Mouse (Mus musculus) left cerebral cortex, adult 18-20 months (tissue): ENCODE measurements around the gene Acad12. TPM values are rescaled to one million over a fixed set of nuclear protein-coding genes. Genes with fewer than 3 reads are reported as not detected.
"Not testable (repeated sequence)": the region's sequence is repeated elsewhere in the genome, so short reads cannot be mapped to it uniquely, and the experiment has no call there.

Source experiments
- DNase-seq, 2 experiments: peaks; one replicate each; pipeline ENCODE4 v3.0.0; 2021 to 2022; ENCODE audit warnings: low spot score in 2 of 2, mixed read lengths in 1 of 2
- long read RNA-seq, 2 experiments: library from polyadenylated mRNA; stranded (forward); transcript quantifications; one replicate each; pipeline ENCODE4 v2.0.0; 2021
- total RNA-seq, 2 experiments: library from RNA; stranded (reverse); gene quantifications; 2 replicates each; pipeline ENCODE4 v1.2.3; 2021

Gene Acad12
- total RNA-seq, result 1 to 10 TPM; 6.0 to 6.2 TPM
- long read RNA-seq, experiment 1, partial matches to known transcripts, result 2 of 15 reads
- long read RNA-seq, experiment 1, other reads (novel, unspliced or antisense), result 12 of 15 reads
- long read RNA-seq, experiment 2, partial matches to known transcripts, result 0 of 4 reads
- long read RNA-seq, experiment 2, other reads (novel, unspliced or antisense), result 4 of 4 reads

DNA sequence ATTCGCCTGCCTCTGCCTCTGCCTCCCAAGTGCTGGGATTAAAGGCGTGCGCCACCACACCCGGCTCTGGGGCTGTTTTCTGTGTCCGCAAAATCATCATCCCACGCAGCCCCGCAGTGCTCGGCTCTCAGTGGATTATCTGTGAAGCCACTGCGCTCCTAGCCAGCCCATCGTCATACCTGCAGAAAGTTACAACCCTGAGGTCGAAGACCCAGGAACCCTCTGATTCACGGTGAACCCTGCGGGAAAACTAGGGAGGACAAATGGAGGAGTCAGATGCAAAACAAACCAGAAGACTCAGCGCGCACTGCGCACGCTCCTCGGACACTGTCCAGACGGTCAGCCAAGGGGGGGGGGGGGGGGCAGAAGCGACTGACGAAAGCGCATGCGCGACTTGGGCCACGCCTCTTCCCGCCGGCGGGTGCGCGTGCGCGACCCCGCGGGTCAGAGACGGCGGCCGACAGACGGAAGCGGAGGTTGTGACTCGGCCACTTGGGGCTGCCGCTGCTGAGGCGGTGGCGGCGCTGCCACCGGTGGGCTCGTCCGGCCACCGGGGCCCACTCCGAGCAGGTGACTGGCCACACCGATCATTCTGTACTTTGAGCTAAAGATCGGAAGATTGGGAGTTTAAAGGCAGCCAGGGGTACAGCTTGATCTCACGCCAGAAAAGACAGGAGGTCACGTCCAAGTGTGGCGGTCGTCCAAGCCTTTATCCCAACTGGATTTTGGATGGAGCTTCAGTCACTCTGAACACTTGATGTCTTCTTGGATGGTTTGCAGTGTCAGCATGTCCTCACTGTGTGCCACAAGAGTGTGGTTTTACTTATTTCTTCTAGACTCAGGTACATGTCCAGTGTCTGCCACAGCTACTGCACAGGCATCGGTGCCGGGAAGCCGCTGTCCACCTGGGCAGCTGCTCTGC, at the start of gene Acad12:
Acad12 (minus strand) TSS at position 347 of the 922 bp plus-strand sequence.
- DNase-seq, result peak; percentile 76 to 79

DNA sequence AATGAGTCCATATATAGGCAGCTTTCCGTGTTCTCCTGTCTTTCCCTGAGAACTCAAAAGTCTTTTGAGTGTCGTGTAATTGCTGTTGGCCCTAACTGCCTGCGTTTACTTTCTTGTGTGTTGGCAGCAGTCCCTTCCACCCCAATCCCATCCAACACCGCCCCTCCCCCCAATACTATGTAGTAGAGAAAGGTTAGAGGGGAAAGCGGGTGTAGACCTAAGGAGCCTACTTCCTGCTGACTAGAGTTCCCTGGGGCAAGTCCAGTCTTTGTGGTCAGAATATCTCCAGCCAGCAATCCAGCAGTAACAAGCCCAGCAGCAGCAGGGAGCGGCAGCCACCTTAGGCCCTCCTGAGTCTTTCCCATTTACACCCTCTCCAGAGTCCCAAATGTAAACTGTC, 49.7 kb upstream of the Acad12 start:
- DNase-seq, result no peak

- no peak for DNase-seq
These were observed 48.3 kb upstream of the Acad12 start for GRCm38 (mm10) chr5:121667067-121667466.

DNA sequence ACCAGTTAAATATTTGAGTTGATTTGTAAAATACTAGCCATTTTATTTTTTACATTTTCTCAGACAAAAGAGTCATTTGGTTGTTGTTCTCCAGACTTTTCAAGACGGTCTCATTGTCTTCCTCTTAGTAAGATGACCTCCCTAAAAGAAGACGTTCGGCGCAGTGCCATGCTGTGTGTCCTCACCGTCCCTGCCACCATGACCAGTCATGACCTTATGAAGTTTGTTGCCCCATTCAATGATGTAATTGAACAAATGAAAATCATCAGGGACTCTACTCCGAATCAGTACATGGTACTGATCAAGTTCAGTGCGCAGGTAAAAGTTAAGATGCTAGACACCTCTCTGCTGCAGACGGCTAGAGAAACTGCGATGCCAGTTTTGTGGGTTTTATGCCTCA, 46.2 kb upstream of the Acad12 start:
- no peak for DNase-seq

GRCm38 (mm10) chr5:121664078-121664477, 45.3 kb upstream of the Acad12 start:
- no peak for DNase-seq

DNA sequence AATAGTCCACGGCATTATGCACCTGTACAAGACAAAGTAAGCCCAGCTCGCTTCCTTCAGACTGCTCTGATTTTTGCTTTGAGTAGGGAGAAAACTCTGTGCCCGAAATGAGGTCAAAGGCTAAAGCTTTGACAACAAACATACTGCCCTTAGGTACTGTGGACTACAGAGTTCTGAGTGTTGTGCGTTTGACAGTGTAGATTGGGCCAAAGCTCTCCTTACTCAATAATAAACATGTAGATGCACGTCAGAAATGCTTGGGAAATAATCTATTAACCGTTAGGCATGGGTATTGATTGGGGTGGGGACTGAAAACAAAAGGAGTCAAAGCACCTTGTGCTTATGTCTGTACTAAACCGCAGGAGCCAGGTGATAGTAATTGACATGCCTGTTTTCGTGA, 44.7 kb upstream of the Acad12 start:
- no peak for DNase-seq

DNA sequence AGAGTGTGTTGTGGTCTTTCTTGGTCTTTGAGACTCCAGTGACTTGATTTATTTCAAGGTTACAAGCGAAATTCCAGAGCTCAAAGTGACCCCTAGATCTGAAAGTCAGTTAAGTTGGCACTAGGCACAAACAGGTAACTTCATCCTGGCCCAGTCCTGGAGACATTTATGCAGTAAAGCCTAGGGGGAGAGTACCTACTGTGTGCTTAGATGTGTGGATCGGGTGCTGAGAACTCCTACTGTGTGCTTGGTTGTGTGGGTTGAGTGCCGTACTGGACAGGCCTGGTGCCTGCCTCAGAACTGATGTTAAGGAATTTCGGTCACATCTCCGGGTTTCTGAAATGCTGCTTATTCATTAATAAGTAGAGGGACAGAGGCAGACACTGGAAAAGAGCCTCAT, 42.8 kb upstream of the Acad12 start:
- DNase-seq, result no peak

- DNase-seq, result peak; percentile 39 to 61
These were observed 42.1 kb upstream of the Acad12 start for GRCm38 (mm10) chr5:121660897-121661254.

- DNase-seq, result peak; percentile 93 to 96
These were observed 41.5 kb upstream of the Acad12 start, which contains the start of the genes Acad10 and Brap for GRCm38 (mm10) chr5:121660059-121660896. Gene Acad10, minus strand, starts transcription at chr5:121660514. Gene Brap, plus strand, starts transcription at chr5:121660563.

GRCm38 (mm10) chr5:121657656-121658055, 38.9 kb upstream of the Acad12 start:
- not testable (repeated sequence) for DNase-seq

DNA sequence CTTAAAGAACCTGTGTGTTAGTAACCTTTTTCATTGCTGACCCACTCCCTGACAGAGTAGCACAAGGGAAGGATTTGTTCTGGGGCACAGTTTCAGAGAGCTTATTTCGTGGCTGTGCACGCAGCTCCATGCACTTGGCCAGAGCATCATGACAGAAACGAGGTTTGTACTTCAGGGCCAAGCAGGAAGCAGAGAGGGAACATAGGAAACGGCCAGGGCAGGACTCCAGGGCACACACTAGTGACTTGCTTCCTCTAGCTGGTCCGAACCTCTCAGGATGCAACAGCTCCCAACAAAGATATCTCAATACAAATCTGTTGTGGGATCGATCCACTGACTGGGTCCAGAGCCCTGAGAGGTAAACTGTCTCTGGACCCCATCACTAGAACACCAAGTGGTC, 38.1 kb upstream of the Acad12 start:
- not testable (repeated sequence) for DNase-seq

GRCm38 (mm10) chr5:121654526-121654925, 35.8 kb upstream of the Acad12 start:
- no peak for DNase-seq

DNA sequence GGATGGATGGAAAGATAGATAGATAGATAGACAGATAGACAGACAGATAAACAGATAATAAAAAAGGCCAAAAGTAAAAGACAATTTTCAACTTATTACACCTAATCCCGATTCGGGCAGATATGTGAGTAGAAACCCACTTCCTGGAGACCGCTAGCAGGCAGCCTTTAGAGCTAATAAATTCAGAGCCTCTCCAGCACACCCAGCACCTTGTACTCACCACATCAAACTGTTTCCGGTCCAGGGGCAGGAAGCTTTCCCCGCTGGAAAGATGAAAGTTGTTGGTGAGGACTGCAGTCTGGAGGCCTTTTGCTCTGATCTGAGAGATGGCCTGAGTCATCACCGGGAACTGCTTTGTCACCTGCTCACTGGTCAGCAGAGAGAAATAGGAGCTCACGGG, 30.4 kb upstream of the Acad12 start:
- DNase-seq, result no peak

DNA sequence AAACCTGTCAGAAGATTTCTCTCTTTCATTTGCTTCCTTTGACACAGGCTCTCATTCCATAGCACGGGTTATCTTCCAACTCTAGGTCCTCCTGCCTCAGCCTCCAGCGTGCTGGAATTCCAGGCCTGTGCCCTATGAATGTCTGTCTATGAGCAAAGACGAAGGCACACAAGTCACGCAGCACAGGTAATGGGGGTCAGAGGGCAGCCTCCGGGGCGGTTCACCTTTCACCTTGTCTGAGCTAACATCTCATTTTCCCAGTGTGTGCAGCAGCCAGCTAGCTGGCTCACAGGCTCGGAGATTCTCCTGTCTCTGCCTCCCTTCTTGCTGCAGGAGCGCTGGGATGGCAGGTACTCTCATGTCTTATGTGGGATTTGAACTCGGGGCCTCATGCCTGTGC, 20.9 kb upstream of the Acad12 start:
- no peak for DNase-seq

- no peak for DNase-seq
These were observed 18.6 kb upstream of the Acad12 start for GRCm38 (mm10) chr5:121637296-121637695.

- no peak for DNase-seq
These were observed 15.9 kb upstream of the Acad12 start for GRCm38 (mm10) chr5:121634668-121635067.

DNA sequence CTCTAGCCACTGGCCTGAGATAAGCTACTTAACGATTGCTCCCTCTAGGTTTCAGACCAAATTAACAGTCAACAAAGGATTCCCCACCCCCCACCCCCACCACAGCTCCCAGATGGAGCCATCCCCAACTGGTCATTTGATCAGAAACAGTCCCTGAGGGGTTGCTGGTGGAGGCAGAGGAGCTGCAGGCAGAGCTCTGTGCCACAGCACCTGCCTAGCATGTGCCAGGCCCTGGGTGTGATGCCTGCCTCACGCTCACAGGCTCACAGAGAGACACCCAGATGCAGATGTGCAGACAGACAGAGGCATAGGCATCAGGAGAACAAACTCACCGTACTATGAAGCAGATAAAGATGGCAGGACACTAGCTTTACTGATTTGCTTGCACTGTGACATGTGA, 14.1 kb upstream of the Acad12 start:
- no peak for DNase-seq

DNA sequence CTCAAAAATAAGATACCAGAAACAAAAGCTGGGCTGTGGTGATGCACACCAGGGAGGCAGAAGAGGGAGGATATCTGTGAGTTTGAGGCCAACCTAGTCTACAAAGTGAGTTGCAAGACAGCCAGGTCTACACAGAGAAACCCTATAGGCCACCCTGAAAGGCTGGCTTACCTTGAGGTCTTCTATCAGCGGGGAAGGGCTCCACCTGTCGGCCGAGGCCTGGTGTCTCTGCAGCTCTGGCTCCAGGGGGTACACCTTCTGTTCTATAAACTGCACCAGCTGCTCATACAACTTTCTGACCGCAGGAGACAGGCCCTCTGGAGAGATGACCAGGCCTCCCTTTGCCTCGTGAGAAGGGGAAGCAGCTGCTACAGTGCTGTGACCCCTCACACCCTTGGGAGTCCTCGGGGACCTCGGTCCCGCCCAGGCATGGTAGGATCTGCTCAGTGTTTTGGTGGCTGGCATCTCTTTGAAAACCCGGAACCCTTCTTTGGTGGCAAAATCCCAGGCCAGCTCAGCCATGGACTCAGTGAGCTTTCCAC, 12.4 kb upstream of the Acad12 start:
- peak in 1 of 2 experiments; percentile 7 for DNase-seq

DNA sequence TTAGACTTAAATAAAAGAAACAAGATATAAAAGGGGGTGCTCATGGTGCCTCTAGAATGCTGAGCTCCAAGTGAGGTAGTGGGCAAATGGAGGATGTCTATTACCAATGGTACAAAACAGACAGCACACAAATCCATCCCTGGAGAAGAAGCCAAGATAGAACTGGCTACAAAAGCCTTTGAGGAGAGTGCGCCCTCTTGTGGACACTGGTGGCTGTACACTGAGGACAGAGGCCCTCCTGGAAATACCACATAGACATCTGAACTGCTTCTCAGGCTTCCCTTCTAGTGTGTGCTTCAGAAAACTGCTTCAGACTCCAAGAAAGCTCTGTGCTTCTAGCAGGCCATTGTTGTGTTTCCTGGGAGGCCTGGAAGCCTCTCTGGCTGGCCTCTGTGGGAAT, 9.1 kb upstream of the Acad12 start:
- DNase-seq, result peak; percentile 64 to 83

DNA sequence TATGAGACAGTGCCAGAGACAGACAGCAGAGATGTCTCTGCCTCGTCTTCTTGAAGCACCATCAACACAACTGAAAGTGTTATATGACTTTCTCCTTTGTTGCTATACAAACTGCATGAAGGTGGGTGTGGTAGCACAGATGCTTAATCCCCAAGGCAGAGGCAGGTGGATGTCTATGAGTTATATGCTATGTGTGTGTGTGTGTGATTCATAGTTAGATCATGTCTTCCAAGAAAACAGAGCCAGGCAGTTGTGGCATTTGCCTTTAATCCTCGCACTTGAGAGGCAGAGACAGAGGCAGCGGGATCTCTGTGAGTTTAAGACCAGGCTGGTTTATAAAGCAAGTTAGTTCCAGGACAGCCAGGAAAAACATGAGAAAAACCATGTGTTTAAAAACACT, 4.5 kb upstream of the Acad12 start:
- DNase-seq, result no peak

GRCm38 (mm10) chr5:121621102-121621501, 2.4 kb upstream of the Acad12 start:
- no peak for DNase-seq
